Mouse (Mus musculus) central nervous system, embryonic 18 days (tissue): ENCODE measurements around the gene Slc38a3. TPM values are rescaled to one million over a fixed set of nuclear protein-coding genes. Genes with fewer than 3 reads are reported as not detected.

Experiments
- polyA plus RNA-seq: library from polyadenylated mRNA; depleted of rRNA; stranded (reverse); fragments of >200 nt; gene quantifications from 2 replicates; pipeline ENCODE4 v1.2.3, GENCODE M21; 2012; rRNA removed

Gene Slc38a3
- 87.6 and 91.9 TPM in 2 replicates for polyA plus RNA-seq

DNA sequence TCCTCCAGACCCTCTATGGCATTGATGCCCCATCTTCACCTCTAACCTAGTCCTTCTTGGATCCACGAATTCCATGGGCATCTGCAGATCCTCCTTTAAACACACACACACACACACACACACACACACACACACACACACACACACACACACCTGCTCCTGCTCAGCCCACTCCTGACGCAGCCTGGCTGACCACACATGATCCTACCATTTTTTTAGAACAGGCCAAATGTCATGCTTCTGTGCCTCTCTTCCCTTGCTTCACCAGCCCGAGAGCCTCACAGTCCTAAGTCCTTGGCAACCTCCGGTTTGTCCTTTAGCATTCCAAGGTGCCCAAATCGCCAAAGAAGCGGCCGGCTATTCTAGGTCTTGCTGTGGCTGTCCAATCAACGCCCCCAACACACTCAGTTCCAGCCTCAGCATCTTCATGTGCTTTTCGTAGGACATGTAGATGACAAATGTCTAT, at the start of gene Slc38a3:
Gene Slc38a3, minus strand, starts transcription at position 51 of the 466 bp plus-strand sequence.

DNA sequence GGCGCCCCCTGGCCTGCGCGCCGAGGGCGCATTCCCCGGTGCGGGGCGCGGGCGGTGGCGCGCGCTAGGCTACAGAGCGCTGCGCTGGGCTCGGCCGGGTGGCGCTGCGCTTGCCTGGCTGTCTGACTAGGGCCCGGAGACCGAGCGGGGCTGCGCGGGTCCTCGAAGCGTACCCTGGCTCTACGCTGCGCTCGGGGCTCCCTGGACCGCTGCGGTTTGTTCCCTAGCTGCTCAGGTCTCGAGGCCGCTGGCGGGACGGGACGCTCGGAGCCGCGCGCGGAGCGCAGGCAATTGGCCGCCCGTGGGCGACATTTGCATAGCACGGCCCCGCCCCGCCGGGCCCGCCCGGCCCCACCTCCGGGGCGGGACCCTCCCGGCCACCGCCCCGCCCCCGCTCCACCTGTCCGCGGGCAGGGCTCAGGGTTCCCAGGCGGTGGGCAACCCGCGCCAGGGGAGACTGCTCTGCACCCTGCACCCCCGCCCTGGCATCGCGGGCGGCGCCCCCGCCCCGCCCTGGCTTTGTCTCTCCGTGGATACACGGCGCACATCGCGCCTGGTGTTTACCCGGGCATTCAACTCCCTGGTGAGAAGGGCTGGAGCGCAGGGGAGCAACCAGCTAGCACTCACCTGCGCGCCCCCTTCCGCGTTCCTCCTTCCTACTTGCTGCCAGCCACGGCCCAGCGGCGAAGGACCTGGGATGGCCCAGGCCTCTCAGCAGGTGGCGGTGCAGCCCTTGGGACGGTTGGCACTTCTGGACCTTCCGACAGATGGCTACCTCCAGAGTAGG, 40.6 kb upstream of the Slc38a3 start, which contains the start of gene Sema3f:
Gene Sema3f, minus strand, starts transcription at position 779 of the 787 bp plus-strand sequence.

DNA sequence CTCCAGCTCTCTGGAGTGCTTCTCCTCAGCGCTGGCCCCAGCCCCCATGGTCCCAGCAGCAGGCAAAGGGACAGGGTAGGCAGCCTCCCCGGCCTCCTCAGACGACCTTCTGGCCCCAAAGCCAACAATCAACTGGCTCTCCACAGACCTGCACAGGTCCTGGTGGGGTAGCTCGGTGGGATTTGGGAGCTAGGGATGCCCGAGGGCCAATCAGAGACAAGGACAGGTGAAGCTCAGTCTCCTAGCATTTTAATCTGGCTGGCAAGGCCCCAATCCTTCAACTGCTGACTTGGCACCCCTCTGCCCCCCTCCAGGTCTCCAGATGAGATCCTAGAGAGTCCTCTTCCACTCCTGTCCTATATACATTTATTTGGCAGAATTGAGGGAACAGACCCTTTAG, 10.2 kb upstream of the Slc38a3 start, which contains the start of gene Gnat1:
Gene Gnat1, minus strand, starts transcription at position 212 of the 400 bp plus-strand sequence.

GRCm38 (mm10) chr9:107635279-107636028, 33.9 kb downstream of the Slc38a3 start, which contains the start of gene Gnai2:
Gene Gnai2, minus strand, starts transcription at chr9:107635367.

DNA sequence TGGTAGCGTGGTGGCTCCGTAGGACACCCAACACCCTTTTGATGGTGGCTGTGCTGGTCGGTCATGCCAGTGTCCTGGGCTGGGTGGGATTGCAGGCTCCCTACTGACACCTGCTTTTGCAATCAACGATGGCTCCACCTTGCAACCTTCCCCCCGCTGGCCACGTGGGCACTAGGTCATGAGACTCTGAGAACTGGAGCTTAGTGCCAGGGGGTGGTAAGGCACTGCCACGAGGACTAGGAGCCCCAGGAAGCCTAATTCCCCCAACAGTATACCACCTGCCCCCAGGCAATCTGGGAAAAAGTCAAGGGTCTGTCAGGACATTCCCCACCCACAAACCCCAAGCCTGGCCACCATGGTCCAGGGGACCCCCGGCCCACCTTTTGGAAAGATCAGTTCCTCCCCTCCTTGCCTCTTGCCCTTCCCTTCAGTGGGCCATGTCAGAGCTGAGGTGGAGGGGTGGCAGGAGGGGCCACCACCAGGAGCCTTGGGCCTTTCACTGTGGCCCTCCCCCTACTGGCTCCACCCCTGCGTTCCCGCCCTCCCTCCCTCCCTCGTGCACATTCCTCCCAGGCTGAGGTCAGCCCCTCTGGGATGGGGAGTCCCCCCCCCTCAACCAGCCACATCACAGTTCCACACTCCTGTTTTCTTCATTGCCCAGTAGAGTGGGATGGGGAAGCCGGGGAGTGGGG, 60.4 kb downstream of the Slc38a3 start, which contains the start of gene Sema3b:
Gene Sema3b, minus strand, starts transcription at position 489 of the 692 bp plus-strand sequence.

Other genes with a start within 250 kb of the Slc38a3 start
- 33.6 and 34.5 TPM in 2 replicates for gene Tmem115, start 135.6 kb downstream of the Slc38a3 start, polyA plus RNA-seq
- 47.5 and 52.4 TPM in 2 replicates for gene Cyb561d2, start 127.3 kb downstream of the Slc38a3 start, polyA plus RNA-seq
- gene Nprl2, start 127.3 kb downstream of the Slc38a3 start, polyA plus RNA-seq = 87.7 and 93.2 TPM in 2 replicates
- 8.9 and 9.6 TPM in 2 replicates for gene Zmynd10, start 122.2 kb downstream of the Slc38a3 start, polyA plus RNA-seq
- 35.2 and 38.7 TPM in 2 replicates for gene Rassf1, start 118.0 kb downstream of the Slc38a3 start, polyA plus RNA-seq
- 96.7 and 108 TPM in 2 replicates for gene Tusc2, start 106.3 kb downstream of the Slc38a3 start, polyA plus RNA-seq
- 29.8 and 30.5 TPM in 2 replicates for gene Hyal2, start 101.6 kb downstream of the Slc38a3 start, polyA plus RNA-seq
- gene Hyal1, start 92.6 kb downstream of the Slc38a3 start, polyA plus RNA-seq = 2.5 and 2.8 TPM in 2 replicates
- gene Naa80, start 90.6 kb downstream of the Slc38a3 start, polyA plus RNA-seq = 16.6 and 19.8 TPM in 2 replicates
- 1.2 and 1.5 TPM in 2 replicates for gene Hyal3, start 88.7 kb downstream of the Slc38a3 start, polyA plus RNA-seq
- gene Ifrd2, start 81.9 kb downstream of the Slc38a3 start, polyA plus RNA-seq = 20.6 and 24.7 TPM in 2 replicates
- 5.4 and 7.5 TPM in 2 replicates for gene Sema3b, start 60.3 kb downstream of the Slc38a3 start, polyA plus RNA-seq
- 382 and 399 TPM in 2 replicates for gene Gnai2, start 34.2 kb downstream of the Slc38a3 start, polyA plus RNA-seq
- gene Gnat1, start 10.2 kb upstream of the Slc38a3 start, polyA plus RNA-seq = 0.39 and 0.48 TPM in 2 replicates
- gene Sema3f, start 40.9 kb upstream of the Slc38a3 start, polyA plus RNA-seq = 109 and 131 TPM in 2 replicates
- 193 and 212 TPM in 2 replicates for gene Rbm5, start 101.5 kb upstream of the Slc38a3 start, polyA plus RNA-seq
- gene Rbm6, start 203.7 kb upstream of the Slc38a3 start, polyA plus RNA-seq = 84.9 and 89.6 TPM in 2 replicates
- 27.4 and 28.6 TPM in 2 replicates for gene Mon1a, start 218.6 kb upstream of the Slc38a3 start, polyA plus RNA-seq
- gene Mst1r, start 237.3 kb upstream of the Slc38a3 start, polyA plus RNA-seq = 4.4 and 5.7 TPM in 2 replicates